Mouse (Mus musculus) kidney, postnatal 36 days (tissue): Measurements from ENCODE around the gene Fam76a.

Experiments used
- DNase-seq, 2 experiments: peaks; one replicate each; pipeline ENCODE4 v3.0.0; 2021 to 2022; ENCODE audit warnings: mixed read lengths in 2 of 2

Fam76a gene

GRCm38 (mm10) chr4:132884064-132884843 is 38.1 kb downstream of the Fam76a start, which contains the start of gene Stx12:
Gene Stx12, minus strand, starts transcription at chr4:132884509.
- DNase-seq: peak; percentile 92 to 94

GRCm38 (mm10) chr4:132883561-132884063 is 38.7 kb downstream of the Fam76a start:
- peak in 1 of 2 experiments; percentile 11 for DNase-seq

GRCm38 (mm10) chr4:132874363-132875097 is 47.8 kb downstream of the Fam76a start:
- peak in 1 of 2 experiments; percentile 24 for DNase-seq

GRCm38 (mm10) chr4:132873481-132874362 is 48.6 kb downstream of the Fam76a start:
- DNase-seq: peak; percentile 14 to 32

- no peak for DNase-seq
Measured at GRCm38 (mm10) chr4:132871116-132871515, 51.2 kb downstream of the Fam76a start.

GRCm38 (mm10) chr4:132864856-132865255 is 57.5 kb downstream of the Fam76a start:
- no peak for DNase-seq

- no peak for DNase-seq
Measured at GRCm38 (mm10) chr4:132863012-132863411, 59.3 kb downstream of the Fam76a start.

GRCm38 (mm10) chr4:132860880-132861279 is 61.5 kb downstream of the Fam76a start:
- DNase-seq: no peak
